Mouse (Mus musculus) stomach, postnatal 0 days (tissue): ENCODE measurements around the gene Grpel1. TPM values are rescaled to one million over a fixed set of nuclear protein-coding genes. Genes with fewer than 3 reads are reported as not detected.

Source experiments
- ATAC-seq: fragments of 200-750 bp; cut with Nextera tagmentation; 2 replicates; pipeline ENCODE4 v1.8.0; 2017; ENCODE audit not compliant: low FRiP score, low TSS enrichment
- DNase-seq: peaks from one replicate; pipeline ENCODE4 v3.0.0-alpha.2; 2016; ENCODE audit warnings: low spot score
- H3K27ac ChIP-seq: fragments of 300-500 bp; sonication (generic); replicated peaks from 2 replicates; pipeline ENCODE4 v1.5.1; 2014; ENCODE audit warnings: mild to moderate bottlenecking, control low read depth
- H3K27me3 ChIP-seq: fragments of 300-500 bp; sonication (generic); 2 replicates; pipeline ENCODE4 v1.6.1; 2014; ENCODE audit warnings: low read length; ENCODE audit not compliant: control insufficient read depth, insufficient read depth
- H3K36me3 ChIP-seq: fragments of 300-500 bp; sonication (generic); 2 replicates; pipeline ENCODE4 v1.6.1; 2014; ENCODE audit warnings: low read length, mixed read lengths; ENCODE audit not compliant: control insufficient read depth, insufficient read depth
- H3K4me1 ChIP-seq: fragments of 300-500 bp; sonication (generic); replicated peaks from 2 replicates; pipeline ENCODE4 v1.6.1; 2014; ENCODE audit warnings: antibody characterized with exemption; ENCODE audit not compliant: control insufficient read depth, insufficient read depth
- H3K4me2 ChIP-seq: fragments of 300-500 bp; sonication (generic); replicated peaks from 2 replicates; pipeline ENCODE4 v1.6.1; 2014; ENCODE audit warnings: low read depth, mild to moderate bottlenecking, control low read depth, moderate library complexity
- H3K4me3 ChIP-seq: fragments of 300-500 bp; sonication (generic); 2 replicates; pipeline ENCODE4 v1.5.1; 2014; ENCODE audit warnings: low read depth, low read length, control low read depth
- H3K9ac ChIP-seq: fragments of 300-500 bp; sonication (generic); 2 replicates; pipeline ENCODE4 v1.6.1; 2014; ENCODE audit warnings: mild to moderate bottlenecking, low read length, control low read depth, mixed read lengths
- H3K9me3 ChIP-seq: fragments of 300-500 bp; sonication (generic); 2 replicates; pipeline ENCODE4 v1.6.1; 2016; ENCODE audit warnings: low read length; ENCODE audit not compliant: control insufficient read depth
- CTCF ChIP-seq: IDR thresholded peaks from 2 replicates; pipeline ENCODE4 v1.5.1; 2016; ENCODE audit warnings: antibody characterized with exemption, low read depth, mild to moderate bottlenecking, moderate library complexity
- EP300 ChIP-seq: optimal IDR thresholded peaks from 2 replicates; pipeline ENCODE3; 2016; ENCODE audit warnings: antibody characterized with exemption
- WGBS: fragments of 180-500 bp; shearing (Covaris S2); extraction: QIAGEN DNeasy Blood & Tissue Kit; methylation state at CpG from one replicate; pipeline ENCODE4 v1.1.7; 2014; 5-methylcytosine and 5-hydroxymethylcytosine counted together
- polyA plus RNA-seq: library from polyadenylated mRNA; unstranded; fragments of >200 nt; fragmentation: Nextera tagmentation; extraction: Ambion mirVana; gene quantifications from 2 replicates; pipeline ENCODE4 v1.2.1, GENCODE M21; 2015

Gene Grpel1
- polyA plus RNA-seq, 1 experiment from 2014 or later: 54.1 TPM

DNA sequence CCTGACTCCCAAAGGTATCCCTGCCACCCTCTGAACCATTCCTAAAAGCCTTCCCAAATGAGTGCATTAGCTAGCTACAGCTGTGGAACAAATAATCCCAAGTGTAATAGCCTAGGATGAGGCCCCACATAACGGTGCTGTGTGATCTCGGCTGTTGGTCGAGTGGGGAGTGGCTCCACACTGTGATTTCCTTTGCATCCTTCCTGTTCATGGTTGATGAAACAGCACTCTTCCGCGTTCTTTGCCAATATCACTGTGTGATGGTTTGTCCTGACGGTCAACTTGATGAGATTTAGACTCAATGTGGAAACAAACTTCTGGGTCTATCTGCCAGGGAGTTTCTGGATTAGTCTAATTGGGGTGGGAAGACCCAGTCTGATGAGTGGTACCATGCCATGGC, 12.0 kb upstream of the Grpel1 start:
- 73% methylated on average over 6 of the region's 6 CpGs for WGBS
- no peak overlapping the region for H3K4me2 ChIP-seq
- H3K9me3 ChIP-seq: no peaks in the 10 kb centered on the region
- no peak overlapping the region for H3K4me3 ChIP-seq
- no peak overlapping the region for H3K27ac ChIP-seq
- no peak for ATAC-seq
- no peak overlapping the region for H3K9ac ChIP-seq
- H3K36me3 ChIP-seq: no peaks in the 10 kb centered on the region
- no peaks in the 10 kb centered on the region for H3K4me1 ChIP-seq
- TF ChIP-seq CTCF (no peak), EP300 (no peak)
- no peaks in the 10 kb centered on the region for H3K27me3 ChIP-seq
- DNase-seq: no peak

DNA sequence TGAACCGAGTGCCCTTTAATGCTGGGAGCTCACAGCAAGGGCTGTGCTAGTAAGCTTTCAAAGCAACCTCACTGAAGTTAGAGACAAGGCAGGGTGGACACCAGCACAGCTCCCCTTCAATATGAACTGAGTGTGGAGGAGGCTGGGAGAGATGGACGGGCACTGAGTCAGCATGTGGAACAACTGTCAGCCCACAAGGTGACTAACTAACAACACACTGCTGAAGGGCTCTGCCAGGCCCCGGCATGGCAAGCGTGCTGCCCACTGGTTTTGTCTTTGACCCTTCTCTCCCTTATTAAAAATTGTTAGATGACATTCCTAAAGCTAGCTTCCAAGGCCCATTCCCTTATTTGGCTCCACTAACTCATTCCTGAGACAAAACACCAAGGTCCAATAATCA, 7.1 kb upstream of the Grpel1 start:
- no peaks in the 10 kb centered on the region for H3K36me3 ChIP-seq
- no peaks in the 10 kb centered on the region for H3K27me3 ChIP-seq
- no peak overlapping the region for H3K9ac ChIP-seq
- no peak for ATAC-seq
- DNase-seq: no peak
- H3K27ac ChIP-seq: no peak overlapping the region
- TF ChIP-seq EP300 (no peak), CTCF (no peak)
- no peak overlapping the region for H3K4me2 ChIP-seq
- no peaks in the 10 kb centered on the region for H3K4me1 ChIP-seq
- H3K9me3 ChIP-seq: no peaks in the 10 kb centered on the region
- WGBS: 74% methylated on average over 4 of the region's 4 CpGs
- no peak overlapping the region for H3K4me3 ChIP-seq

DNA sequence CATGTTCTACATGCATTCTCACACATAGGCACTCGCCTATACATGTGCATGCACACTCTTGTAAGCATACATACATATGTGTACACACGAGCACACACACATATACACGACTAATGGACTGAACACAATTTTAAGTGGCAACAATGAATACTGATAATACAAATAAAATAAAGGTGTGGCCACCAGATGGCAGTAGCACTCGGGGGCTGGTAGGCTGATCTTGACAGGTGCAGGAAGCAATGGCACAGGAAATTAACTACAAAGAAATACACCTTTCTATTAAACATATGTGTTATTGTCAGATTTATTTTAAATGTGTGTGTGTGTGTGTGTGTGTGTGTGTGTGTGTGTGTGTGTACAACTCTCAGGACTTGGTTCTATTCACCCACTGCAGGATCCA, 5.9 kb upstream of the Grpel1 start:
- WGBS: 16% methylated on average over 4 of the region's 4 CpGs
- H3K27ac ChIP-seq: no peak overlapping the region
- no peak overlapping the region for H3K9ac ChIP-seq
- ATAC-seq (0 out of 2 replicates have a peak, but pooled peaks have one; percentile 12), DNase-seq (peak; percentile 64)
- H3K36me3 ChIP-seq: no peaks in the 10 kb centered on the region
- H3K4me2 ChIP-seq: no peak overlapping the region
- no peaks in the 10 kb centered on the region for H3K4me1 ChIP-seq
- no peaks in the 10 kb centered on the region for H3K9me3 ChIP-seq
- H3K4me3 ChIP-seq: no peak overlapping the region
- no peak for TF ChIP-seq EP300
- peak; percentile 85 for TF ChIP-seq CTCF
- no peaks in the 10 kb centered on the region for H3K27me3 ChIP-seq

DNA sequence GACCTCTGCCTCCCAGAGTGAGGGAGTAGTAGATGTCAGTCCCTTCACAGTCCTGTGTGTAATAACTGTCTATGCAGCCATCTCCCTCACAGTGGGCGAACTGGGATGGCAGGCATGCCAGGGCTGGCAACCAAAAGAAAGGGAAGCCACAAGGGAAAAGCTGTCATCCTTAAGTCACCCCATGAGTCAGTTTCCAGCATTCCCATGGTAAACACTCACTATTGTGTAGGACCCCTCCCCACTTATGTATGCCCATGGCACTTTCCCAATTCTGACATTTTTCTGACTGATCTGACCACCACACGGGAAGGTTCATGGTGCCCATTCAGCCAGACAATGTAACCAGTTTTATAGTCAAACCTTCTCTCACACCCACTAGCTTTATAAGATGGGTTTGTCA, 4.1 kb upstream of the Grpel1 start:
- DNase-seq (no peak), ATAC-seq (no peak)
- no peak overlapping the region for H3K9ac ChIP-seq
- H3K27me3 ChIP-seq: no peaks in the 10 kb centered on the region
- H3K4me2 ChIP-seq: no peak overlapping the region
- H3K9me3 ChIP-seq: no peaks in the 10 kb centered on the region
- 88% methylated on average over 2 of the region's 2 CpGs for WGBS
- no peak overlapping the region for H3K27ac ChIP-seq
- no peak for TF ChIP-seq EP300
- no peak for TF ChIP-seq CTCF
- H3K4me3 ChIP-seq: no peak overlapping the region
- no peaks in the 10 kb centered on the region; the same call in 1 of the 2 replicates for H3K4me1 ChIP-seq
- no peaks in the 10 kb centered on the region for H3K36me3 ChIP-seq

DNA sequence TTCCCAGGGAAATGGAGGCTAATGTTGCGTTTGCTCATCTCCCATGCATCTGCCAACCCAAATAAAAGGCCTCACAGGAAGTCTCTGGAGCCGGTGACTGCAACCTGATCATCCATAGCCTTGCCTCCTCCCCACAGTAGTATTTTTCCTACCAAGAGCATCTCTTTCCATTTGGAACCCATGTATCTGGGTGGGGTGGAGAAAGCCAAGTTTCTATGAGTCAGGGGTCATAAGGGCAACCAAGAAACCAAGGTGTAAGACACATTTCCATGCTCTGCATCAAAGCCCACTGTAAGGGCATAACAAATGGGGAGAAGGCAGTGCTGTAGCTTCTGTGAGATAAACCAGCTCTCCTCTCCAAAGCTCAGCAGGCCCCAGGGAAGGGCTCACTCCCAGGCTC, 3.6 kb upstream of the Grpel1 start:
- no peak for DNase-seq
- 57% methylated on average over 2 of the region's 2 CpGs for WGBS

DNA sequence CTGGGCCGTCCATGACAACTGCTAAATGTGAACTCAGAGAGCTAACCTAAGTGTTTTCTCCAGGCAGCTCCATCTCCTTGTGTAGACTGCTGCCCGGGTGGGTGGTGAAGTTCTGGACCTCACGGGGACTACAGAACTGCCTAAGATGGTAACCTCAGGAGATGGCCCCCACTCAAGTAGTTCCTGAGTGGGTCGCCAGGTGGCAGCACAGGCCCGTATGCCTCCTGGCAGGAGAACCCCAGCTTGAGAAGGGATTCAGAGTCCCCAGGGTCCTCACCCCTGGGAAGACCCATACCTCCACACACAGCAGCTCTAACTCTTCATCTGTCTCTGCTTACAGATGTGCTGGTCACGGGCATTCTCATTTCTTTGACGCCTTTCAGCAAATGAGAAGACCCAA, 2.0 kb upstream of the Grpel1 start:
- ATAC-seq (no peak), DNase-seq (peak; percentile 85)
- H3K9me3 ChIP-seq: no peaks in the 10 kb centered on the region
- no peaks in the 10 kb centered on the region for H3K27me3 ChIP-seq
- H3K9ac ChIP-seq: no peak overlapping the region
- WGBS: 15% methylated on average over 7 of the region's 7 CpGs
- no peaks in the 10 kb centered on the region; the same call in 1 of the 2 replicates for H3K4me1 ChIP-seq
- no peaks in the 10 kb centered on the region for H3K36me3 ChIP-seq
- TF ChIP-seq CTCF (peak; percentile 93), EP300 (no peak)
- no peak overlapping the region for H3K4me3 ChIP-seq
- no peak overlapping the region for H3K4me2 ChIP-seq
- no peak overlapping the region for H3K27ac ChIP-seq

More for the DNA sequence above, 3.6 kb upstream of the Grpel1 start:
- no peaks in the 10 kb centered on the region for H3K27me3 ChIP-seq
- H3K27ac ChIP-seq: no peak overlapping the region
- H3K9ac ChIP-seq: no peak overlapping the region
- no peak for TF ChIP-seq CTCF
- TF ChIP-seq EP300: no peak
- H3K36me3 ChIP-seq: no peaks in the 10 kb centered on the region
- H3K4me3 ChIP-seq: no peak overlapping the region
- H3K4me1 ChIP-seq: no peaks in the 10 kb centered on the region; the same call in 1 of the 2 replicates
- no peak for ATAC-seq
- no peak overlapping the region for H3K4me2 ChIP-seq
- no peaks in the 10 kb centered on the region for H3K9me3 ChIP-seq
